Mouse (Mus musculus) MEL (cell line): ENCODE measurements around the gene Bphl. TPM values are rescaled to one million over a fixed set of nuclear protein-coding genes. Genes with fewer than 3 reads are reported as not detected.

Experiments used
- DNase-seq: peaks from one replicate; pipeline ENCODE4 v3.0.0; 2011; ENCODE audit warnings: low read depth, low spot score
- H3K27ac ChIP-seq: 2 replicates; pipeline ENCODE4 v1.5.1; 2012; ENCODE audit warnings: low read depth, mild to moderate bottlenecking, control low read depth, low read length, moderate library complexity; ENCODE audit not compliant: control insufficient read depth
- H3K27me3 ChIP-seq, 2 experiments: fragments of 150-350 bp in 1 of 2; sonication (generic) in 1 of 2; 2 replicates each; pipeline ENCODE4 v1.6.1; 2012; ENCODE audit warnings: low read length in 2 of 2, mild to moderate bottlenecking in 2 of 2, improper control_type of control experiment in 1 of 2, moderate library complexity in 1 of 2; ENCODE audit not compliant: insufficient read depth in 2 of 2, control insufficient read depth in 1 of 2
- H3K36me3 ChIP-seq, 2 experiments: 2 replicates each; pipeline ENCODE4 v1.6.1; 2012 to 2014; ENCODE audit warnings: low read length in 2 of 2, improper control_type of control experiment in 1 of 2, inconsistent platforms in 1 of 2, mild to moderate bottlenecking in 1 of 2; ENCODE audit not compliant: insufficient read depth in 2 of 2, control insufficient read depth in 1 of 2
- H3K4me1 ChIP-seq, 2 experiments: fragments of 150-350 bp in 1 of 2; sonication (generic) in 1 of 2; 2 replicates each; pipeline ENCODE4 v1.6.1; 2012; ENCODE audit warnings: low read length in 2 of 2, improper control_type of control experiment in 1 of 2, mild to moderate bottlenecking in 1 of 2; ENCODE audit not compliant: insufficient read depth in 2 of 2, control insufficient read depth in 1 of 2
- H3K4me3 ChIP-seq, 2 experiments: fragments of 150-350 bp in 1 of 2; sonication (generic) in 1 of 2; 2 replicates each; pipeline ENCODE4 v1.5.1; 2012; ENCODE audit warnings: low read depth in 2 of 2, low read length in 2 of 2, mild to moderate bottlenecking in 2 of 2, moderate library complexity in 2 of 2, control low read depth in 1 of 2, improper control_type of control experiment in 1 of 2; ENCODE audit not compliant: control insufficient read depth in 1 of 2, insufficient read depth in 1 of 2
- H3K79me2 ChIP-seq: 2 replicates; pipeline ENCODE4 v1.6.1; 2012; ENCODE audit warnings: mild to moderate bottlenecking, low read length, moderate library complexity; ENCODE audit not compliant: control insufficient read depth, poor library complexity, insufficient read depth
- H3K9ac ChIP-seq: 2 replicates; pipeline ENCODE4 v1.6.1; 2012; ENCODE audit warnings: low read depth, mild to moderate bottlenecking, control low read depth, low read length, moderate library complexity; ENCODE audit not compliant: control insufficient read depth, poor library complexity, severe bottlenecking
- H3K9me3 ChIP-seq: fragments of 150-350 bp; sonication (generic); replicated peaks from 2 replicates; pipeline ENCODE4 v1.6.1; 2012; ENCODE audit warnings: mild to moderate bottlenecking, low read length, improper control_type of control experiment, moderate library complexity; ENCODE audit not compliant: insufficient read depth
- BHLHE40 ChIP-seq: IDR thresholded peaks from 2 replicates; pipeline ENCODE4 v1.6.1; 2012; ENCODE audit warnings: low read depth, mild to moderate bottlenecking, inconsistent platforms, low read length, improper control_type of control experiment, borderline replicate concordance
- CHD1 ChIP-seq: IDR thresholded peaks from 2 replicates; pipeline ENCODE4 v1.6.1; 2012; ENCODE audit warnings: low read depth, mild to moderate bottlenecking, inconsistent platforms, low read length, improper control_type of control experiment
- CHD2 ChIP-seq: IDR thresholded peaks from 2 replicates; pipeline ENCODE4 v1.6.1; 2011; ENCODE audit warnings: low read length, improper control_type of control experiment
- E2F4 ChIP-seq: IDR thresholded peaks from 2 replicates; pipeline ENCODE4 v1.6.1; 2011; ENCODE audit warnings: low read depth, low read length, improper control_type of control experiment, borderline replicate concordance
- ELF1 ChIP-seq: IDR thresholded peaks from 2 replicates; pipeline ENCODE4 v1.6.1; 2014; ENCODE audit warnings: low read depth, mild to moderate bottlenecking, inconsistent platforms, low read length, improper control_type of control experiment, moderate library complexity
- GATA1 ChIP-seq: IDR thresholded peaks from 2 replicates; pipeline ENCODE4 v1.6.1; 2011; ENCODE audit warnings: low read depth, low read length, improper control_type of control experiment
- HCFC1 ChIP-seq: IDR thresholded peaks from 2 replicates; pipeline ENCODE4 v1.6.1; 2012; ENCODE audit warnings: low read depth, mild to moderate bottlenecking, inconsistent platforms, low read length, improper control_type of control experiment, moderate library complexity
- KAT2A ChIP-seq: conservative IDR thresholded peaks from 2 replicates; pipeline ENCODE4 v1.6.1; 2012; ENCODE audit warnings: low read depth, low read length, improper control_type of control experiment, inconsistent platforms
- MAFK ChIP-seq: IDR thresholded peaks from 2 replicates; pipeline ENCODE4 v1.6.1; 2011; ENCODE audit warnings: low read depth, mild to moderate bottlenecking, low read length, improper control_type of control experiment, borderline replicate concordance
- MAZ ChIP-seq: IDR thresholded peaks from 2 replicates; pipeline ENCODE4 v1.6.1; 2012; ENCODE audit warnings: low read depth, mild to moderate bottlenecking, inconsistent platforms, low read length, improper control_type of control experiment
- MEF2A ChIP-seq: IDR thresholded peaks from 2 replicates; pipeline ENCODE4 v1.6.1; 2014; ENCODE audit warnings: low read depth, mild to moderate bottlenecking, inconsistent platforms, low read length, improper control_type of control experiment; ENCODE audit not compliant: poor library complexity, insufficient replicate concordance, severe bottlenecking; ENCODE audit errors: extremely low read depth
- MXI1 ChIP-seq: IDR thresholded peaks from 2 replicates; pipeline ENCODE4 v1.6.1; 2011; ENCODE audit warnings: mild to moderate bottlenecking, low read depth, low read length, improper control_type of control experiment
- MYC ChIP-seq: IDR thresholded peaks from 2 replicates; pipeline ENCODE4 v1.6.1; 2011; ENCODE audit warnings: low read depth, mild to moderate bottlenecking, low read length, improper control_type of control experiment, moderate library complexity
- NRF1 ChIP-seq: IDR thresholded peaks from 2 replicates; pipeline ENCODE4 v1.6.1; 2014; ENCODE audit warnings: low read depth, mild to moderate bottlenecking, inconsistent platforms, low read length, improper control_type of control experiment, moderate library complexity; ENCODE audit not compliant: poor library complexity, insufficient read depth, severe bottlenecking
- POLR2A ChIP-seq, 2 experiments: IDR thresholded peaks; 2 replicates each; pipeline ENCODE4 v1.6.1; 2011 to 2012; ENCODE audit warnings: low read length in 2 of 2, mild to moderate bottlenecking in 2 of 2, control low read depth in 1 of 2, improper control_type of control experiment in 1 of 2, low read depth in 1 of 2, moderate library complexity in 1 of 2; ENCODE audit not compliant: control insufficient read depth in 1 of 2, insufficient read depth in 1 of 2, poor library complexity in 1 of 2
- POLR2AphosphoS2 ChIP-seq: IDR thresholded peaks from 2 replicates; pipeline ENCODE4 v1.6.1; 2011; ENCODE audit warnings: low read length, improper control_type of control experiment
- RCOR1 ChIP-seq: IDR thresholded peaks from 2 replicates; pipeline ENCODE4 v1.6.1; 2012; ENCODE audit warnings: low read depth, mild to moderate bottlenecking, inconsistent platforms, low read length, improper control_type of control experiment
- SIN3A ChIP-seq: IDR thresholded peaks from 2 replicates; pipeline ENCODE4 v1.6.1; 2012; ENCODE audit warnings: low read length, improper control_type of control experiment, inconsistent platforms
- SMC3 ChIP-seq: IDR thresholded peaks from 2 replicates; pipeline ENCODE4 v1.6.1; 2011; ENCODE audit warnings: low read depth, low read length, improper control_type of control experiment
- TAL1 ChIP-seq: IDR thresholded peaks from 2 replicates; pipeline ENCODE4 v1.6.1; 2012; ENCODE audit warnings: mild to moderate bottlenecking, inconsistent platforms, low read length, moderate library complexity, mixed read lengths
- TBP ChIP-seq: IDR thresholded peaks from 2 replicates; pipeline ENCODE4 v1.8.0; 2011; ENCODE audit warnings: low read depth, low read length, improper control_type of control experiment
- UBTF ChIP-seq: IDR thresholded peaks from 2 replicates; pipeline ENCODE4 v1.6.1; 2012; ENCODE audit warnings: low read depth, mild to moderate bottlenecking, inconsistent platforms, low read length, improper control_type of control experiment, moderate library complexity, borderline replicate concordance; ENCODE audit not compliant: insufficient read depth
- ZKSCAN1 ChIP-seq: IDR thresholded peaks from 2 replicates; pipeline ENCODE4 v1.6.1; 2012; ENCODE audit warnings: low read depth, mild to moderate bottlenecking, inconsistent platforms, low read length, improper control_type of control experiment, moderate library complexity
- ZNF384 ChIP-seq: IDR thresholded peaks from 2 replicates; pipeline ENCODE4 v1.6.1; 2012; ENCODE audit warnings: low read depth, mild to moderate bottlenecking, inconsistent platforms, low read length, improper control_type of control experiment
- polyA plus RNA-seq, 2 experiments: library from polyadenylated mRNA; stranded (reverse) in 1 of 2; unstranded in 1 of 2; fragments of >175 nt in 1 of 2; fragments of >200 nt in 1 of 2; gene quantifications; 2 replicates each; pipeline versions ENCODE4 v1.2.1 to v1.2.4; 2012; ENCODE audit warnings: low replicate concordance in 2 of 2, low read depth in 1 of 2; ENCODE audit not compliant: insufficient read length in 2 of 2, insufficient read depth in 1 of 2, missing spikeins in 1 of 2
- total RNA-seq: library from RNA; depleted of rRNA; stranded (reverse); fragments of 300-350 nt; gene quantifications from 2 replicates; pipeline ENCODE4 v1.2.3, GENCODE M21; 2012

Gene Bphl
- total and polyA plus RNA-seq, 3 experiments: 6.5 to 7.7 TPM; not detected in 1

- H3K4me1 ChIP-seq: peaks cover 0 to 20% of the 10 kb centered on the region in 2 experiments; a peak in 2 of 4 replicates
- DNase-seq: peak; percentile 51
- no peaks in the 10 kb centered on the region for H3K27me3 ChIP-seq
- TF ChIP-seq HCFC1: no peak
- no peak overlapping the region for H3K9ac ChIP-seq
- H3K27ac ChIP-seq: no peak overlapping the region
- no peak overlapping the region for H3K4me3 ChIP-seq
- no peaks in the 10 kb centered on the region for H3K9me3 ChIP-seq
- H3K79me2 ChIP-seq: no peaks in the 10 kb centered on the region
- peaks cover 0 to 9% of the 10 kb centered on the region in 2 experiments; a peak in 2 of 4 replicates for H3K36me3 ChIP-seq
These were observed 25.1 kb downstream of the Bphl start for GRCm38 (mm10) chr13:34062466-34062865.

GRCm38 (mm10) chr13:34066351-34066750 lies 29.0 kb downstream of the Bphl start:
- Histone ChIP-seq H3K27ac (no peak overlapping the region), H3K79me2 (no peaks in the 10 kb centered on the region), H3K4me1 (peaks cover 0 to 6% of the 10 kb centered on the region in 2 experiments; a peak in 2 of 4 replicates), H3K27me3 (no peaks in the 10 kb centered on the region), H3K9ac (no peak overlapping the region), H3K36me3 (no peaks in the 10 kb centered on the region; a peak in 1 of 4 replicates), H3K9me3 (no peaks in the 10 kb centered on the region), H3K4me3 (no peak overlapping the region)
- TF ChIP-seq SMC3: no peak
- TF ChIP-seq CHD1: no peak
- TF ChIP-seq POLR2AphosphoS2: no peak
- no peak for TF ChIP-seq ELF1
- TF ChIP-seq SIN3A: no peak
- no peak for TF ChIP-seq TBP
- no peak for DNase-seq

GRCm38 (mm10) chr13:34070296-34070695 lies 32.9 kb downstream of the Bphl start:
- Histone ChIP-seq H3K4me1 (no peaks in the 10 kb centered on the region), H3K36me3 (no peaks in the 10 kb centered on the region)
- DNase-seq: no peak
- TF ChIP-seq MYC (no peak), MAZ (no peak), ELF1 (no peak), KAT2A (no peak), E2F4 (no peak), ZKSCAN1 (no peak), CHD2 (no peak), MEF2A (no peak), NRF1 (no peak), GATA1 (no peak), POLR2AphosphoS2 (no peak), POLR2A (IDR thresholded peaks at IDR 0.05; ENCODE audit: control insufficient read depth in 1 of 2, insufficient read depth in 1 of 2, low read depth in 1 of 2, low read length in 2 of 2, poor library complexity in 1 of 2) (no peak), UBTF (no peak), MXI1 (no peak), ZNF384 (no peak), MAFK (no peak), BHLHE40 (no peak), RCOR1 (no peak), TAL1 (no peak)
- TF ChIP-seq, all 39 proteins: peak for 0
- no peak overlapping the region for H3K4me3 ChIP-seq
- H3K27ac ChIP-seq: no peak overlapping the region
- H3K79me2 ChIP-seq: no peaks in the 10 kb centered on the region
- no peaks in the 10 kb centered on the region for H3K9me3 ChIP-seq
- no peaks in the 10 kb centered on the region for H3K27me3 ChIP-seq
- no peak overlapping the region for H3K9ac ChIP-seq
